Comparison of ENCODE assay signal across 9 mouse cellular contexts in the genomic region with DNA sequence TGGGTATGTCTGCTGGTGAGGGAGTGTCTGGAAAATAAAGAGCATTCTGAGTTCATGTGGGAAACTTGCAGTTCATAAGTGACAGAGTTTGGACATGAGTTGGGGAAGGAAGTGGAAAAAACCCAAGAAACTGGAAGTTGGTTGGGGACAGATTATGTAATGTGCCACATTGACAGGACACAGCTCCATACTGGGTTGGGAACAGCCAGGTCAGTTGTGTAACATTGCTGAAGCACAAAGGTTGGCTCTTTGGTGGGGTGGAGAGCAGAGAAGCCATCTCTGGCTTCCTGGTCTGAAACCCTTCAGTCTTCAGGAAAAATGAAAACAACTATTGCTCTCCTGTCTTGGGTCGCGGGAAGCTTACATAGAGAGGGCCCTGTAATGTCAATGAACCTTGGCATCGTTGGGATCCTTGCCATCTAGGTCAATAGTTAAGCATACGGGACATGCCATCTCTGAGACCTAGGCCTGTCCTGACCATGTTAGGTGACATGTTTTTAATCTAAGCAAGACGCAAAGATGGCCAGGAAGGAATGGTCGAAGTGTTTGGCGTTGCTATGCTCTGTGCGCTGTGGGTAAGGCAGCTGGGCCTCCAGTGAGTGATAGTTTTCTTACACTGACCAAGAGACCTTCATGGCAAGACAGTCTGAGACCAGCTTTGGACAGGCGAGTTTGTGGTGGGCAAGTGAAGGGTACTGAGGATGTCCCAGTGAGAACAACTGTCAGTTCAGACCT. TPM values are rescaled to one million over a fixed set of nuclear protein-coding genes. Genes with fewer than 3 reads are reported as not detected.
DNase-seq lines count a peak whose midpoint lies in the region; ATAC-seq lines count a peak whose summit lies in the region.
"Had no signal": no experiment of that assay in that cellular context is flagged by ENCODE, and none has a peak within 500 bp of the region (broad histone marks: within the 10 kb centered on the region; RNA-seq: fewer than 3 reads in every experiment).

No protein-coding gene starts in this region.

- H3K27ac ChIP-seq in hindbrain, embryonic 10.5 days, result peak overlapping the region; percentile 87; the same call in 1 of the 2 replicates
- H3K27ac ChIP-seq in hindbrain, embryonic 16.5 days (ENCODE audit: low read depth, low read length), result no peak overlapping the region
- H3K27ac ChIP-seq in hindbrain, embryonic 15.5 days (replicated peaks), result peak overlapping the region; percentile 65; the same call in 1 of the 2 replicates

- ATAC-seq in hindbrain, embryonic 16.5 days, result no peak
- ATAC-seq in common myeloid progenitor, adult 5-6 weeks (replicated peaks; ENCODE audit: low read depth, poor library complexity, severe bottlenecking), result 0 out of 2 replicates have a peak, but pooled peaks have one; percentile 9
- ATAC-seq in hindbrain, embryonic 15.5 days (ENCODE audit: low FRiP score, low read depth), result no peak

- no peak overlapping the region for H3K4me2 ChIP-seq in hindbrain, embryonic 16.5 days (ENCODE audit: low read length)
- no peak overlapping the region for H3K4me2 ChIP-seq in hindbrain, embryonic 15.5 days

- H3K36me3 ChIP-seq in hindbrain, embryonic 10.5 days, result no peaks in the 10 kb centered on the region
- no peaks in the 10 kb centered on the region for H3K36me3 ChIP-seq in hindbrain, embryonic 16.5 days (ENCODE audit: control insufficient read depth, insufficient read depth, low read length)
- H3K36me3 ChIP-seq in hindbrain, embryonic 15.5 days, result no peaks in the 10 kb centered on the region
- H3K36me3 ChIP-seq: G1E had no signal

- H3K9me3 ChIP-seq in hindbrain, embryonic 10.5 days, result no peaks in the 10 kb centered on the region
- H3K9me3 ChIP-seq in hindbrain, embryonic 16.5 days (ENCODE audit: control insufficient read depth, low read length), result no peaks in the 10 kb centered on the region
- no peaks in the 10 kb centered on the region for H3K9me3 ChIP-seq in hindbrain, embryonic 15.5 days

- no peak for DNase-seq in hindbrain, embryonic 10.5 days (ENCODE audit: low spot score)
- DNase-seq in lung, postnatal 36 days, result peak; percentile 76
- no peak for DNase-seq in urinary bladder, adult 18-20 months (ENCODE audit: low spot score in 2 of 2)
- DNase-seq in left cerebral cortex, adult 18-20 months (ENCODE audit: low spot score in 2 of 2), result no peak
- no peak for DNase-seq in frontal cortex, postnatal 10 days (ENCODE audit: low spot score in 2 of 2)

- H3K27me3 ChIP-seq in hindbrain, embryonic 10.5 days (ENCODE audit: insufficient read depth, poor library complexity, severe bottlenecking), result peaks cover 48% of the 10 kb centered on the region
- peaks cover 7% of the 10 kb centered on the region; the same call in 1 of the 2 replicates for H3K27me3 ChIP-seq in hindbrain, embryonic 16.5 days (replicated peaks; ENCODE audit: control insufficient read depth, insufficient read depth, low read length)
- peaks cover 14% of the 10 kb centered on the region for H3K27me3 ChIP-seq in hindbrain, embryonic 15.5 days

- H3K4me3 ChIP-seq in hindbrain, embryonic 10.5 days, result peak overlapping the region; percentile 67
- no peak overlapping the region for H3K4me3 ChIP-seq in hindbrain, embryonic 16.5 days (ENCODE audit: low read length)
- H3K4me3 ChIP-seq in hindbrain, embryonic 15.5 days, result no peak overlapping the region

- H3K9ac ChIP-seq in hindbrain, embryonic 16.5 days (ENCODE audit: low read depth, low read length), result no peak overlapping the region; the same call in 1 of the 2 replicates
- H3K9ac ChIP-seq in hindbrain, embryonic 15.5 days, result no peak overlapping the region

- H3K4me1 ChIP-seq in hindbrain, embryonic 10.5 days (replicated peaks), result peaks cover 31% of the 10 kb centered on the region
- peaks cover 4% of the 10 kb centered on the region; the same call in 1 of the 2 replicates for H3K4me1 ChIP-seq in hindbrain, embryonic 16.5 days (ENCODE audit: control insufficient read depth, insufficient read depth, low read depth, low read length)
- H3K4me1 ChIP-seq in hindbrain, embryonic 15.5 days (replicated peaks), result peaks cover 17% of the 10 kb centered on the region

- 89% methylated on average over 9 of the region's 9 CpGs for WGBS in hindbrain, embryonic 10.5 days
- 92% methylated on average over 9 of the region's 9 CpGs for WGBS in hindbrain, embryonic 16.5 days
- 92% methylated on average over 9 of the region's 9 CpGs for WGBS in hindbrain, embryonic 15.5 days

RNA-seq across cellular contexts. Expression of a gene that starts 0.8 kb away (rescaled TPM):
- polyA plus RNA-seq in hindbrain, embryonic 10.5 days (2016; fragmentation: Nextera tagmentation; extraction: Ambion mirVana), result 3.1 and 3.6 TPM in 2 replicates
- polyA plus RNA-seq in hindbrain, embryonic 16.5 days (2015; fragmentation: Nextera tagmentation; extraction: Ambion mirVana), result 1.5 and 2.3 TPM in 2 replicates
- 10.7 and 12.0 TPM in 2 replicates for total RNA-seq in common myeloid progenitor, adult 5-6 weeks (2017)
- 4.3 and 4.6 TPM in 2 replicates for polyA plus RNA-seq in hindbrain, embryonic 15.5 days (2015; fragmentation: Nextera tagmentation; extraction: Ambion mirVana)
- total RNA-seq in left cerebral cortex, adult 18-20 months (2021), result 1 to 10 TPM; 8.3 to 8.6 TPM
- polyA plus RNA-seq: G1E had no signal

RNA-seq across cellular contexts. Expression of a gene that starts 17.3 kb away (rescaled TPM):
- 35.3 and 40.2 TPM in 2 replicates for polyA plus RNA-seq in hindbrain, embryonic 10.5 days (2016; fragmentation: Nextera tagmentation; extraction: Ambion mirVana)
- 56.4 and 62.4 TPM in 2 replicates for polyA plus RNA-seq in hindbrain, embryonic 16.5 days (2015; fragmentation: Nextera tagmentation; extraction: Ambion mirVana)
- total RNA-seq in common myeloid progenitor, adult 5-6 weeks (2017), result 15.5 and 17.5 TPM in 2 replicates
- 60.0 and 65.0 TPM in 2 replicates for polyA plus RNA-seq in hindbrain, embryonic 15.5 days (2015; fragmentation: Nextera tagmentation; extraction: Ambion mirVana)
- 10 to 100 TPM; 78.2 to 85.1 TPM for total RNA-seq in left cerebral cortex, adult 18-20 months (2021)

RNA-seq across cellular contexts. Expression of a gene that starts 17.6 kb away (rescaled TPM):
- polyA plus RNA-seq in hindbrain, embryonic 10.5 days (2016; fragmentation: Nextera tagmentation; extraction: Ambion mirVana), result 17.5 and 19.0 TPM in 2 replicates
- polyA plus RNA-seq in hindbrain, embryonic 16.5 days (2015; fragmentation: Nextera tagmentation; extraction: Ambion mirVana), result 12.2 and 12.6 TPM in 2 replicates
- 3.1 and 5.1 TPM in 2 replicates for total RNA-seq in common myeloid progenitor, adult 5-6 weeks (2017)
- polyA plus RNA-seq in hindbrain, embryonic 15.5 days (2015; fragmentation: Nextera tagmentation; extraction: Ambion mirVana), result 7.8 and 9.6 TPM in 2 replicates
- 10 to 100 TPM; 32.0 to 33.3 TPM for total RNA-seq in left cerebral cortex, adult 18-20 months (2021)

RNA-seq across cellular contexts. Expression of a gene that starts 55.6 kb away (rescaled TPM):
- 0.26 and 0.46 TPM in 2 replicates for polyA plus RNA-seq in hindbrain, embryonic 10.5 days (2016; fragmentation: Nextera tagmentation; extraction: Ambion mirVana)
- polyA plus RNA-seq in hindbrain, embryonic 16.5 days (2015; fragmentation: Nextera tagmentation; extraction: Ambion mirVana), result 2.7 and 3.5 TPM in 2 replicates
- not detected in 2 replicates for total RNA-seq in common myeloid progenitor, adult 5-6 weeks (2017)
- 3.2 and 4.0 TPM in 2 replicates for polyA plus RNA-seq in hindbrain, embryonic 15.5 days (2015; fragmentation: Nextera tagmentation; extraction: Ambion mirVana)
- 1 to 10 TPM in 1 of 2 experiments, under 1 TPM in 1; 0.49 to 2.1 TPM for total RNA-seq in left cerebral cortex, adult 18-20 months (2021)
- total RNA-seq: G1E had no signal
- polyA plus RNA-seq: G1E had no signal

RNA-seq across cellular contexts. Expression of a gene that starts 56.2 kb away (rescaled TPM):
- polyA plus RNA-seq in hindbrain, embryonic 10.5 days (2016; fragmentation: Nextera tagmentation; extraction: Ambion mirVana), result 28.2 TPM in 2 replicates
- polyA plus RNA-seq in hindbrain, embryonic 16.5 days (2015; fragmentation: Nextera tagmentation; extraction: Ambion mirVana), result 9.6 and 23.9 TPM in 2 replicates
- total RNA-seq in common myeloid progenitor, adult 5-6 weeks (2017), result 7.8 and 12.5 TPM in 2 replicates
- 29.5 and 33.5 TPM in 2 replicates for polyA plus RNA-seq in hindbrain, embryonic 15.5 days (2015; fragmentation: Nextera tagmentation; extraction: Ambion mirVana)
- 10 to 100 TPM; 68.9 to 69.7 TPM for total RNA-seq in left cerebral cortex, adult 18-20 months (2021)
